Mouse (Mus musculus) E14TG2a.4 (cell line): ENCODE measurements at regions not wholly inside any gene's neighbourhood (a gene's known extent, or its start where the extent isn't known, plus 50 kb on each side); places are given as distances from the start of the nearest gene placed in this dataset.
"Not testable (repeated sequence)": the region's sequence is repeated elsewhere in the genome, so short reads cannot be mapped to it uniquely, and the experiment has no call there.

Experiments
- H3K27me3 ChIP-seq: 2 replicates; pipeline ENCODE4 v1.6.1; 2014; ENCODE audit warnings: low read length, control low read depth; ENCODE audit not compliant: insufficient read depth
- H3K36me3 ChIP-seq: 2 replicates; pipeline ENCODE4 v1.6.1; 2014; ENCODE audit warnings: low read length, control low read depth; ENCODE audit not compliant: insufficient read depth
- H3K4me1 ChIP-seq: replicated peaks from 2 replicates; pipeline ENCODE4 v1.6.1; 2014; ENCODE audit warnings: low read depth, low read length, control low read depth
- H3K4me3 ChIP-seq: replicated peaks from 2 replicates; pipeline ENCODE4 v1.5.1; 2014; ENCODE audit warnings: mild to moderate bottlenecking, low read length
- H3K9me3 ChIP-seq: 2 replicates; pipeline ENCODE4 v1.6.1; 2014; ENCODE audit warnings: low read length, control low read depth
- CTCF ChIP-seq: conservative IDR thresholded peaks from 2 replicates; pipeline ENCODE4 v1.5.1; 2014; ENCODE audit warnings: low read length

- H3K9me3 ChIP-seq, H3K27me3 ChIP-seq, H3K36me3 ChIP-seq, H3K4me1 ChIP-seq: not testable (repeated sequence)
- H3K4me3 ChIP-seq = peak overlapping the region; percentile 74
These were observed 461.1 kb downstream of the Gm21863 start for GRCm38 (mm10) chr12:20415397-20415796.

GRCm38 (mm10) chr12:20426359-20426758 is 472.1 kb downstream of the Gm21863 start:
- not testable (repeated sequence) for H3K27me3 ChIP-seq, H3K36me3 ChIP-seq, H3K4me1 ChIP-seq, H3K4me3 ChIP-seq, H3K9me3 ChIP-seq

- not testable (repeated sequence) for H3K4me1 ChIP-seq, H3K27me3 ChIP-seq, H3K36me3 ChIP-seq, H3K4me3 ChIP-seq, H3K9me3 ChIP-seq
- TF ChIP-seq CTCF = peak; percentile 36
These were observed 510.3 kb downstream of the Gm21863 start for GRCm38 (mm10) chr12:20464585-20464984.
